Mouse (Mus musculus): ENCODE measurements around the gene Fryl. TPM values are rescaled to one million over a fixed set of nuclear protein-coding genes. Genes with fewer than 3 reads are reported as not detected.

Gene Fryl
- polyA plus RNA-seq, 1 experiment = 157 TPM

GRCm38 (mm10) chr5:73186912-73187311 is 69.5 kb downstream of the Fryl start:
- Histone ChIP-seq H3K27ac (ENCODE audit: control insufficient read depth, insufficient read depth, low read depth, low read length, poor library complexity) (no peak overlapping the region), H3K4me3 (replicated peaks; ENCODE audit: control insufficient read depth, low read depth, low read length) (no peak overlapping the region), H3K4me1 (ENCODE audit: control insufficient read depth, insufficient read depth, low read length) (peaks cover 3% of the 10 kb centered on the region; the same call in 1 of the 2 replicates)
- TF ChIP-seq CTCF (IDR thresholded peaks at IDR 0.05; ENCODE audit: control insufficient read depth, insufficient read depth, low read length) (no peak), POLR2A (IDR thresholded peaks at IDR 0.05; ENCODE audit: borderline replicate concordance, control insufficient read depth, low read depth, low read length) (no peak)
- WGBS = 62% methylated on average over 5 of the region's 5 CpGs

GRCm38 (mm10) chr5:73185424-73185823 is 71.0 kb downstream of the Fryl start:
- H3K4me3 ChIP-seq (replicated peaks; ENCODE audit: control insufficient read depth, low read depth, low read length) = no peak overlapping the region
- no peak overlapping the region for H3K27ac ChIP-seq (ENCODE audit: control insufficient read depth, insufficient read depth, low read depth, low read length, poor library complexity)
- TF ChIP-seq CTCF (IDR thresholded peaks at IDR 0.05; ENCODE audit: control insufficient read depth, insufficient read depth, low read length) = no peak
- TF ChIP-seq POLR2A (IDR thresholded peaks at IDR 0.05; ENCODE audit: borderline replicate concordance, control insufficient read depth, low read depth, low read length) = no peak
- WGBS = 88% methylated on average over 4 of the region's 4 CpGs
- peaks cover 3% of the 10 kb centered on the region; the same call in 1 of the 2 replicates for H3K4me1 ChIP-seq (ENCODE audit: control insufficient read depth, insufficient read depth, low read length)

- 72% methylated on average over 12 of the region's 12 CpGs for WGBS
- no peak overlapping the region for H3K4me3 ChIP-seq (replicated peaks; ENCODE audit: control insufficient read depth, low read depth, low read length)
- H3K27ac ChIP-seq (ENCODE audit: control insufficient read depth, insufficient read depth, low read depth, low read length, poor library complexity) = no peak overlapping the region
- H3K4me1 ChIP-seq (ENCODE audit: control insufficient read depth, insufficient read depth, low read length) = peaks cover 2% of the 10 kb centered on the region; the same call in 1 of the 2 replicates
- TF ChIP-seq POLR2A (IDR thresholded peaks at IDR 0.05; ENCODE audit: borderline replicate concordance, control insufficient read depth, low read depth, low read length) (no peak), CTCF (IDR thresholded peaks at IDR 0.05; ENCODE audit: control insufficient read depth, insufficient read depth, low read length) (no peak)
Observed at GRCm38 (mm10) chr5:73182701-73183447, 73.5 kb downstream of the Fryl start.

GRCm38 (mm10) chr5:73182191-73182590 is 74.2 kb downstream of the Fryl start:
- TF ChIP-seq POLR2A (IDR thresholded peaks at IDR 0.05; ENCODE audit: borderline replicate concordance, control insufficient read depth, low read depth, low read length) (no peak), CTCF (IDR thresholded peaks at IDR 0.05; ENCODE audit: control insufficient read depth, insufficient read depth, low read length) (no peak)
- peaks cover 2% of the 10 kb centered on the region; the same call in 1 of the 2 replicates for H3K4me1 ChIP-seq (ENCODE audit: control insufficient read depth, insufficient read depth, low read length)
- WGBS = 86% methylated on average over 9 of the region's 9 CpGs

GRCm38 (mm10) chr5:73176294-73176693 is 80.1 kb downstream of the Fryl start:
- WGBS = 93% methylated on average over 4 of the region's 4 CpGs

More at GRCm38 (mm10) chr5:73182191-73182590, 74.2 kb downstream of the Fryl start:
- H3K27ac ChIP-seq (ENCODE audit: control insufficient read depth, insufficient read depth, low read depth, low read length, poor library complexity) = no peak overlapping the region
- no peak overlapping the region for H3K4me3 ChIP-seq (replicated peaks; ENCODE audit: control insufficient read depth, low read depth, low read length)

GRCm38 (mm10) chr5:73175377-73176147 is 80.9 kb downstream of the Fryl start:
- Histone ChIP-seq H3K27ac (ENCODE audit: control insufficient read depth, insufficient read depth, low read depth, low read length, poor library complexity) (no peak overlapping the region; the same call in 1 of the 2 replicates), H3K4me1 (ENCODE audit: control insufficient read depth, insufficient read depth, low read length) (no peaks in the 10 kb centered on the region), H3K4me3 (replicated peaks; ENCODE audit: control insufficient read depth, low read depth, low read length) (no peak overlapping the region)
- WGBS = 88% methylated on average over 12 of the region's 12 CpGs
- TF ChIP-seq CTCF (IDR thresholded peaks at IDR 0.05; ENCODE audit: control insufficient read depth, insufficient read depth, low read length) = no peak
- no peak for TF ChIP-seq POLR2A (IDR thresholded peaks at IDR 0.05; ENCODE audit: borderline replicate concordance, control insufficient read depth, low read depth, low read length)

More at GRCm38 (mm10) chr5:73176294-73176693, 80.1 kb downstream of the Fryl start:
- no peaks in the 10 kb centered on the region for H3K4me1 ChIP-seq (ENCODE audit: control insufficient read depth, insufficient read depth, low read length)
- no peak overlapping the region for H3K27ac ChIP-seq (ENCODE audit: control insufficient read depth, insufficient read depth, low read depth, low read length, poor library complexity)
- H3K4me3 ChIP-seq (replicated peaks; ENCODE audit: control insufficient read depth, low read depth, low read length) = no peak overlapping the region
- no peak for TF ChIP-seq POLR2A (IDR thresholded peaks at IDR 0.05; ENCODE audit: borderline replicate concordance, control insufficient read depth, low read depth, low read length)
- no peak for TF ChIP-seq CTCF (IDR thresholded peaks at IDR 0.05; ENCODE audit: control insufficient read depth, insufficient read depth, low read length)

GRCm38 (mm10) chr5:73171876-73172480 is 84.4 kb downstream of the Fryl start:
- no peak overlapping the region for H3K27ac ChIP-seq (ENCODE audit: control insufficient read depth, insufficient read depth, low read depth, low read length, poor library complexity)
- no peak for TF ChIP-seq POLR2A (IDR thresholded peaks at IDR 0.05; ENCODE audit: borderline replicate concordance, control insufficient read depth, low read depth, low read length)
- no peak for TF ChIP-seq CTCF (IDR thresholded peaks at IDR 0.05; ENCODE audit: control insufficient read depth, insufficient read depth, low read length)
- WGBS = 90% methylated on average over 12 of the region's 12 CpGs
- H3K4me3 ChIP-seq (replicated peaks; ENCODE audit: control insufficient read depth, low read depth, low read length) = no peak overlapping the region
- H3K4me1 ChIP-seq (ENCODE audit: control insufficient read depth, insufficient read depth, low read length) = no peaks in the 10 kb centered on the region

- Histone ChIP-seq H3K4me3 (replicated peaks; ENCODE audit: control insufficient read depth, low read depth, low read length) (no peak overlapping the region), H3K4me1 (ENCODE audit: control insufficient read depth, insufficient read depth, low read length) (no peaks in the 10 kb centered on the region), H3K27ac (ENCODE audit: control insufficient read depth, insufficient read depth, low read depth, low read length, poor library complexity) (no peak overlapping the region)
- TF ChIP-seq CTCF (IDR thresholded peaks at IDR 0.05; ENCODE audit: control insufficient read depth, insufficient read depth, low read length) = no peak
- 76% methylated on average over 1 of the region's 1 CpGs for WGBS
Observed at GRCm38 (mm10) chr5:73171203-73171602, 85.2 kb downstream of the Fryl start.

All from bone marrow, adult 2 months (tissue).